Mouse (Mus musculus) stomach, embryonic 14.5 days (tissue): ENCODE measurements around the gene Ttc23l. TPM values are rescaled to one million over a fixed set of nuclear protein-coding genes. Genes with fewer than 3 reads are reported as not detected.
A peak's percentile ranks its signal among the peaks of the same experiment; 100 is the strongest.

Experiments used
- ATAC-seq: fragments of 200-750 bp; cut with Nextera tagmentation; 2 replicates; pipeline ENCODE4 v1.8.0; 2017; ENCODE audit warnings: low read depth, moderate TSS enrichment; ENCODE audit not compliant: insufficient number of reproducible peaks, insufficient read depth, low FRiP score
- H3K27ac ChIP-seq: fragments of 300-500 bp; sonication (generic); 2 replicates; pipeline ENCODE4 v1.5.1; 2014; ENCODE audit warnings: mild to moderate bottlenecking, low read length, moderate library complexity, mixed read lengths
- H3K27me3 ChIP-seq: fragments of 300-500 bp; sonication (generic); 2 replicates; pipeline ENCODE4 v1.6.1; 2014; ENCODE audit warnings: low read length, control low read depth, mixed read lengths; ENCODE audit not compliant: control insufficient read depth, insufficient read depth
- H3K36me3 ChIP-seq: fragments of 300-500 bp; sonication (generic); 2 replicates; pipeline ENCODE4 v1.6.1; 2014; ENCODE audit warnings: mild to moderate bottlenecking, control low read depth, low read length, moderate library complexity, mixed read lengths; ENCODE audit not compliant: control insufficient read depth, insufficient read depth
- H3K4me1 ChIP-seq: fragments of 300-500 bp; sonication (generic); 2 replicates; pipeline ENCODE4 v1.6.1; 2014; ENCODE audit warnings: low read length, control low read depth, mixed read lengths; ENCODE audit not compliant: control insufficient read depth, insufficient read depth
- H3K4me2 ChIP-seq: fragments of 300-500 bp; sonication (generic); replicated peaks from 2 replicates; pipeline ENCODE4 v1.6.1; 2014; ENCODE audit warnings: low read depth, low read length, control low read depth
- H3K4me3 ChIP-seq: fragments of 300-500 bp; sonication (generic); 2 replicates; pipeline ENCODE4 v1.5.1; 2014; ENCODE audit warnings: low read depth, low read length, control low read depth
- H3K9ac ChIP-seq: fragments of 300-500 bp; sonication (generic); replicated peaks from 2 replicates; pipeline ENCODE4 v1.6.1; 2014; ENCODE audit warnings: low read depth, mild to moderate bottlenecking, control low read depth, low read length, moderate library complexity, mixed read lengths
- H3K9me3 ChIP-seq: fragments of 300-500 bp; sonication (generic); 2 replicates; pipeline ENCODE4 v1.6.1; 2016; ENCODE audit warnings: low read depth, low read length, control low read depth; ENCODE audit not compliant: control insufficient read depth
- WGBS: fragments of 180-500 bp; shearing (Covaris S2); extraction: QIAGEN DNeasy Blood & Tissue Kit; methylation state at CpG from one replicate; pipeline ENCODE4 v1.1.7; 2014; 5-methylcytosine and 5-hydroxymethylcytosine counted together
- polyA plus RNA-seq: library from polyadenylated mRNA; unstranded; fragments of >200 nt; fragmentation: Nextera tagmentation; extraction: Ambion mirVana; gene quantifications from 2 replicates; pipeline ENCODE4 v1.2.1, GENCODE M21; 2014

The Ttc23l gene
- polyA plus RNA-seq, 1 experiment from 2014 or later: not detected

DNA sequence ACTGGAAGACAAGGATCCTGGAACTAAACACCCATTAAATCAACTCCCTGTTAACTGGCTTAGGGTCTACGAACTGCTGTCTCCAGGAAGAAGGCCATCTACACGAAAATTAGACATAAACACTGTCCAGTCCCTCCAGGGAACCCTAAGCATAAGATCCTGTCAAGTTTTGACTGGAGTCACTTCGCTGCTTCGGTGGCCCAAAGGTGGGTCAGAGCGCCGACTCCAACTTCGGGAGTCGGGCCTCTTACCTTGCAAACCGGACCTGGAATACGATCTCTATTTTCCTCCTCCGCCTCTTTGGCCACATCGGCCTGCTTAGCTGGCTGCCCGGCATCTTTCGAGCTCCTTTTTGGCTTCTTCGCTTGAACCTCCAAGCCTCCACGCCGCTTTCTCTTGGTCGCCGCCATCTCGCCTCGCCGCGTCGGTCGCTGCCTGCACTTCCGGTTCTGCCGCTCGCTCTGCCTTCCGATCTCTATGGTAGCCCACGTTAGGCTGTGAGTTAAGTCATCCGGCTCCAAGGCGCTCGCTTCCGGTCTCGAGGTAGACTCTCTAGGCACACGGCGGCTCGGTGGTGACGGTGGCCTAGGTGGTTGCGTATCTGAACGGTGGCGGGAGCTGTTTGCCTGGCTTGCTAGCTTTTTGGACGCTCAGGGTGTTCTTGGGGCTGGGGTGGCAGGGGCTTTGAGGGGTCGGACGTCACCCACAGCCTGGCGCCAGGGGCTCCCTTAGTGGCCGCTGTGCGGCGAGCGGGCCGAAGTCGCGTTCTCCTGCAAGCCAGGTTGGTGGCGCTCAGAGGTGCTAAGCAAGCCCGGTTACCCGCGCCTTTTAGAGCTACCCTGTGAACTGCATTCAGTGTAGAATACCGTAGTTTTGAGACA, 72.7 kb downstream of the Ttc23l start, which contains the start of the genes Brix1 and Rad1:
Gene Brix1, minus strand, starts transcription at position 464 of the 881 bp plus-strand sequence.
Gene Rad1, plus strand, starts transcription at position 535 of the 881 bp plus-strand sequence.
- under 1% methylated on average over 58 of the region's 58 CpGs for WGBS
- peak; percentile 99 for ATAC-seq
- Histone ChIP-seq H3K4me1 (peaks cover 3% of the 10 kb centered on the region; the same call in 1 of the 2 replicates), H3K9me3 (no peaks in the 10 kb centered on the region), H3K36me3 (peaks cover 16% of the 10 kb centered on the region), H3K9ac (peak within 1 kb of the TSS; percentile 70), H3K4me3 (peak within 1 kb of the TSS; percentile 78), H3K27me3 (no peaks in the 10 kb centered on the region), H3K4me2 (peak within 1 kb of the TSS; percentile 69), H3K27ac (0 out of 2 replicates have a peak within 1 kb of the TSS, but pooled peaks have one; percentile 28)

DNA sequence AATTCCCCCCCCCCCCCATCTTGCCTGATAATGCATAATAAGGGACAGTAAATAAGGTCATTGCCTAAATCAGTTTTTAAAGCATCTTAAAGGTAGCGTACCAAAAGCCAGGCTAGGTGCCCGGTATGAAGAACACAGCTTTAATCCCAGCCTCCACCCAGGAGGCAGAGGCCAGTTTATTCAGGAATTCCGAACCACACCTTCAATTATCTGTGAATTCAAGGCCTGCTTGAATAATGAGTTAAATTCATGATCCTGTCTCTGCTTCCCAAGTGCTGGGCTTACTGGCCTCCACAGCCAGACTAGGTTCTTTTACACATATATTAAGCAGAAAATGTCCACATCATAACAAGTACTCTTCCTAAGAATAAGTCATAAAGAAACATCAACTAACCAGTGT, 87.5 kb downstream of the Ttc23l start:
- Histone ChIP-seq H3K27me3 (no peaks in the 10 kb centered on the region), H3K4me3 (peak overlapping the region; percentile 77), H3K36me3 (peaks cover 9% of the 10 kb centered on the region), H3K27ac (peak overlapping the region; percentile 52; the same call in 1 of the 2 replicates), H3K4me2 (peak overlapping the region; percentile 69), H3K4me1 (0 out of 2 replicates have a peak, but pooled peaks cover 3% of the 10 kb centered on the region), H3K9ac (peak overlapping the region; percentile 82), H3K9me3 (no peaks in the 10 kb centered on the region)
- 13% methylated on average over 3 of the region's 3 CpGs for WGBS
- ATAC-seq: 0 out of 2 replicates have a peak, but pooled peaks have one; percentile 3

DNA sequence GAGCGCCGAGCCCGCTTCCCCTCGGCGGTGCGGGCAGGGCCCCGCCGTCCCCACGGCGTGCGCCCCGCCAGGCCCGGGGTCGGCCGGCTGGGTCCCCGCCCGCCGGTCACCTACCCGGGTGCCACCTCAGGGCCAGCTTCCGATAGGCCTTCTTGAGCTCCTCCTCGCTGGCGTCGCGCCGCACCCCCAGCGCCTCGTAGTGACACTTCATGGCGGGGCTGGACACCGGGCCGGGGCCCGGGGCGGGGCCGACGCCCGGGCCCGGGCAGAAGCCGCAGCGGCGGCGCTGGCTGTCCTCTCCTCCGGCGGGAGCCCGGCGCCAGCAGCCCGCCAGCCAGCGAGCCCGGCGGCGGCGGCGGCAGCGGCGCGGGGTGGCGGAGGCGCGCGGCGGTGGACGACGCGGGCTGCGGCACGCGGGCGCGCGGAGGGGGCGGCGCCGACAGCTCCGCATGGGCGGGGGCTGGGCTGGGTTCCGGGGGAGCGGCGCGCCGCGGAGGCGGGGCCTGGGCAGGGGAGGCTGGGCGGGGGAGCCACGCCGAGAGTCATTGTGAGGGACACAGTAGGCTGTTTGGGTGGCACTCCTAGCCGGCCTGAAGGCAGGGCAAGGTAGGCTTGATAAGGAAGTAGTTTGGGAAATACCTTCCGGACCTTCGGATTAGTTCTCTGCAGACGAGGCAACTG, 88.2 kb downstream of the Ttc23l start, which contains the start of gene Dnajc21:
Gene Dnajc21, minus strand, starts transcription at position 366 of the 681 bp plus-strand sequence.
- H3K4me2 ChIP-seq: peak within 1 kb of the TSS; percentile 69
- WGBS: under 1% methylated on average over 85 of the region's 87 CpGs
- peak within 1 kb of the TSS; percentile 77 for H3K4me3 ChIP-seq
- peak; percentile 96 for ATAC-seq
- H3K4me1 ChIP-seq: 0 out of 2 replicates have a peak, but pooled peaks cover 3% of the 10 kb centered on the region
- peaks cover 3% of the 10 kb centered on the region; the same call in 1 of the 2 replicates for H3K36me3 ChIP-seq
- no peaks in the 10 kb centered on the region for H3K9me3 ChIP-seq
- H3K9ac ChIP-seq: peak within 1 kb of the TSS; percentile 82
- no peaks in the 10 kb centered on the region for H3K27me3 ChIP-seq
- peak within 1 kb of the TSS; percentile 66 for H3K27ac ChIP-seq

DNA sequence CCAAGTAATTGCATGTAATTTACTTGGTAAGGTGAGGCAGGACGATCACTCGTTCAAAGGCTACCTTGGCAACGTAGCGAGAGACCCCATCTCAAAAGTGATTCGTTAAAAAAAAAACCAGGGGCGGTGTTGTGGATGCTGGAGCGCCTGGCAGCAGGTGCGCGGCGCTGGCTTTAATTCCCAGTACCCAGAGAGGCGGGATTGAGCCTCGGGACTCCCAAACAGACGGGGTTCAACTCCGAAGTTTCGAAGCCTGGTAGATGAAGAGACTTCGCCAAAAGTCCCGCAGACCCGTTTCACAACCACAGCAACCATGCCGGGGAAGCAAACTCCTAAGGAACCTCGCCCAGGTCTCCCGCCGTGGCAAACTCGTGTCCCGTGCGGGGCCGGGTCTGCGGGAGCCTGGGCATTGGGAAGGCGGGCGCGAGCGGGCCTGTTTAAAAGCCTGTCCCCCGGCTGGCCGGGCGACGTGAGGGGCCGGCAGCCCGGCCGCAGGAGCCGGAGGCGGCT, 88.8 kb downstream of the Ttc23l start:
- H3K4me1 ChIP-seq: 0 out of 2 replicates have a peak, but pooled peaks cover 3% of the 10 kb centered on the region
- H3K27me3 ChIP-seq: no peaks in the 10 kb centered on the region
- peak overlapping the region; percentile 77 for H3K4me3 ChIP-seq
- peak overlapping the region; percentile 82 for H3K9ac ChIP-seq
- peak overlapping the region; percentile 66 for H3K27ac ChIP-seq
- peak overlapping the region; percentile 69 for H3K4me2 ChIP-seq
- WGBS: under 1% methylated on average over 40 of the region's 40 CpGs
- no peaks in the 10 kb centered on the region for H3K36me3 ChIP-seq
- no peaks in the 10 kb centered on the region for H3K9me3 ChIP-seq
- ATAC-seq: no peak

DNA sequence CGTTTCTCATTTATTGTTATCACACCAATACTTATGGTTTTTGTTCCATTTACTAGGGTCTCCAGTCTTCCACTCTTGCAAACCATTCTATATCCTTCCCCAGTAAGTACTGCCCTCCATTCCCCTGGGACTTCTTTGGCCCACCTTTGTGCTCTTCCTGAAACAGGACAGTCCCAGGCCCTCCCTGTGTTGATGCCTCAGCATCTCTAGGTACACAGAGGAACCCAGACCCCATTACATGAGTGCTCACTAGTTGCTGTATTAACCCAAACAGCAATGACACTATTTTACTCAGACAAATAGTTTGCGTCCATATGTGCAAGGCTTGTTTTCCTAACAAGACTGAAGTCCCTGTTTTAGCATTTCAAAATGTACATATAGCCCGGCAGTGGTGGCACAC, 89.7 kb downstream of the Ttc23l start:
- H3K36me3 ChIP-seq: no peaks in the 10 kb centered on the region
- H3K4me2 ChIP-seq: no peak overlapping the region; the same call in 1 of the 2 replicates
- H3K4me1 ChIP-seq: 0 out of 2 replicates have a peak, but pooled peaks cover 3% of the 10 kb centered on the region
- ATAC-seq: no peak
- no peaks in the 10 kb centered on the region for H3K9me3 ChIP-seq
- 76% methylated on average over 3 of the region's 3 CpGs for WGBS
- no peaks in the 10 kb centered on the region for H3K27me3 ChIP-seq
- H3K4me3 ChIP-seq: no peak overlapping the region
- no peak overlapping the region for H3K9ac ChIP-seq
- H3K27ac ChIP-seq: no peak overlapping the region

DNA sequence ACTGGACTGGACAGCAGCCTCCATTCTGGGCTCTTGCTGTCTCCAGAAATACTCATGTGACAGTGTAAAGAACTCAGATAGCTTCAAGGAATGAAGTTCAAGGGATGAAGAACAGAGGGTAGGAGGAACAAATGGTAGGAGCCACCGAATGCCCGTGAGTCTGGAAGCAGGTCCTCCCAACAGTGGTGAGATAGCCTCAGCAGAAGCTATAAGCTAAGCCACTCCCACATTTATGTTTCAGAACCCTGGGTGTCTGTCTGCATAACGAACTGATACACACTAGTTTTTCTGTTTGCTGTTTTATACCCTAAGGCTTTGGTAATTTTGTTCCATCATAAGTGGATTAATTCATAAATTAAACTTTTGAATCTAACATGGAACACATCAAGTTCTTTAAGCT, 93.8 kb downstream of the Ttc23l start:
- Histone ChIP-seq H3K4me1 (0 out of 2 replicates have a peak, but pooled peaks cover 3% of the 10 kb centered on the region), H3K4me3 (no peak overlapping the region), H3K27me3 (no peaks in the 10 kb centered on the region), H3K36me3 (peaks cover 10% of the 10 kb centered on the region), H3K4me2 (no peak overlapping the region), H3K27ac (no peak overlapping the region), H3K9me3 (no peaks in the 10 kb centered on the region), H3K9ac (no peak overlapping the region)
- 85% methylated on average over 3 of the region's 3 CpGs for WGBS
- ATAC-seq: no peak

DNA sequence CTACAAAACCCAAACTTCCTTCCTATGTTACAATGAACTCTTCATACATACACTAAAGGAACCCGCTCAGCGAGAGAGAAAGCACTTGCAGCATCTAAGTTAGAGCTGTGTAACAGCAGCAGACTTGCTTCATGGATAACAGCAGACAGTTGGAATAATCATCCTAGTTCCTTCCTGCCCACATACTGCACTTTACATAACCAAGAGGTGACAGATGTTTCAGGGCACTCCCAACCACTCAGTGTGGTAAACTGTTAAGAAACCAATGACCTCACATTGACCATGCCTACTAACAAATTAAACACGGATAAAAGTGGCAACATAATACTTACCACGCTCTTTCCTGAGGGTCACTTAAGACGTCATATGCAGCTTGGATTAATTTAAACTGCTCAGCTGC, 94.9 kb downstream of the Ttc23l start:
- no peak for ATAC-seq
- no peak overlapping the region for H3K4me3 ChIP-seq
- H3K36me3 ChIP-seq: peaks cover 15% of the 10 kb centered on the region
- no peaks in the 10 kb centered on the region for H3K9me3 ChIP-seq
- H3K4me2 ChIP-seq: no peak overlapping the region
- H3K4me1 ChIP-seq: 0 out of 2 replicates have a peak, but pooled peaks cover 3% of the 10 kb centered on the region
- no peaks in the 10 kb centered on the region for H3K27me3 ChIP-seq
- 70% methylated on average over 5 of the region's 5 CpGs for WGBS
- no peak overlapping the region for H3K27ac ChIP-seq
- H3K9ac ChIP-seq: no peak overlapping the region

DNA sequence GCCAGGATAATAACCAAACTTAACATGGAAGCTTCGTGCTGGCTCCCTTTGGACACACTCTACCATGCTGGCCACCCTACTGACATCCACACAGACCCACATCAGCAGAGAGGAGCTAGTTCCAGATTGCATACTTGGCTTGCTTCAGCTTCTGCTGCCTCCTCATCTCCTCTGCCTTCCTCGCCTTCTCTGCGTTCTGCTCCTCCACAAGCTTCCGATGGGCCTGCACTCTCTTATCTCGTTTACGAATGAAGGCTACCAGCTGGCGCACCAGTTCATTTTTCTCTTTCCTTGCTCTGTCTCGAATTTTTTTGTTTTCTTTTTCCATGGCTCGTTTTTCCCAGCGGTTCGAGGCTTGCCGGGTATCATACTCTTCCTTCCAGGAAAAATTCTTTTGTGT, 97.5 kb downstream of the Ttc23l start:
- Histone ChIP-seq H3K27ac (no peak overlapping the region), H3K27me3 (no peaks in the 10 kb centered on the region), H3K4me2 (no peak overlapping the region), H3K9me3 (no peaks in the 10 kb centered on the region), H3K4me3 (no peak overlapping the region), H3K4me1 (no peaks in the 10 kb centered on the region), H3K9ac (no peak overlapping the region), H3K36me3 (peaks cover 18% of the 10 kb centered on the region)
- WGBS: 76% methylated on average over 12 of the region's 12 CpGs
- no peak for ATAC-seq
